Mouse (Mus musculus) splenic B cell, adult 2 months (primary cell): Measurements from ENCODE around the gene Thoc5.

Source experiments
- DNase-seq: peaks from one replicate; pipeline ENCODE4 v3.0.0-alpha.2; 2011; ENCODE audit warnings: low read depth, low spot score
- H3K27me3 ChIP-seq: 2 replicates; pipeline ENCODE4 v1.6.1; 2012; ENCODE audit warnings: mild to moderate bottlenecking, low read length, moderate library complexity, mixed read lengths; ENCODE audit not compliant: control insufficient read depth, poor library complexity, insufficient read depth, severe bottlenecking
- H3K36me3 ChIP-seq: 2 replicates; pipeline ENCODE4 v1.6.1; 2012; ENCODE audit warnings: mild to moderate bottlenecking, low read length, moderate library complexity, mixed read lengths; ENCODE audit not compliant: control insufficient read depth, poor library complexity, insufficient read depth, severe bottlenecking

Thoc5 gene

DNA sequence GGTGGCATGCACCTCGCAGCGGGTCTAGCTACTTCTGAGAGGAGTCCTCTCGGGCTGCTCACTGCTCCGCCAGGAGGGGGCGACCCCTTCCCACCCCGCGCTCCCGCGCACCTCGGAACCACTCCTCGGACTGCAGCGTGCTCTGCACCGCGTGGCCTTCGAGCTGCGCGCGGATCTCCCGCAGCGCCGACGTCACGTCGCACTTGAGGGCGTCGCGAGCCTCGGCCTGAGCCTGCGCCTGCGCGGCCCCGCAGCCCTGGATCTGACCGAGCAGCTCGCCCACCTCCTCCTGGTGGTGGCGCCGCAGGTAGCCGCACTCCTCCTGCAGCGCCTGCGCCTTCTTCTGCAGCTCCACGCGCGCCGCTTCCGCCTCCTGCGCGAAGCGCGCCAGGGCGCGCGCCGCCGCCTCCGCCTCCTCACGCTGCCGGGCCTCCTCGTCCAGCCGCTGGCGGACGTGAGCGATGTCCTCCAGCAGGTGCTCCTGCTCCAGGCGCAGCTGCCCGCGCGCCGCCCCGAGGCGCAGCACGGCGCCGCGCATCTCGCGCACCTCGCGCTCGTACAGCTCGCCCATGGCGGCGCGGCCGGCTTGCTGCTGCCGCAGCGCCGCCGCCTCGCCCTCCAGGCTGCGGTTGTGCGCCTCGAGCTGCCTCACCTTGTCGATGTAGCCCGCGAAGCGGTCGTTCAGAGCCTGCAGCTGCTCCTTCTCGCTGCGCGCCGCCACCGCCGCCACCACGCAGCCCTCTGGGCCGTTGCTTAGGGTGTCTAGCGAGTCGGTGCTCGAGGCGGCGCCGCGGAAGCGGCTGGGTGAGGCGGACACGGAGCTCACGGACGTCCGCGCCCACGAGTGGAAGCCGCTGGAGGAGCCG lies 52.1 kb downstream of the Thoc5 start:
- Histone ChIP-seq H3K27me3 (no peaks in the 10 kb centered on the region; the same call in 1 of the 2 replicates), H3K36me3 (no peaks in the 10 kb centered on the region)
- peak; percentile 81 for DNase-seq

DNA sequence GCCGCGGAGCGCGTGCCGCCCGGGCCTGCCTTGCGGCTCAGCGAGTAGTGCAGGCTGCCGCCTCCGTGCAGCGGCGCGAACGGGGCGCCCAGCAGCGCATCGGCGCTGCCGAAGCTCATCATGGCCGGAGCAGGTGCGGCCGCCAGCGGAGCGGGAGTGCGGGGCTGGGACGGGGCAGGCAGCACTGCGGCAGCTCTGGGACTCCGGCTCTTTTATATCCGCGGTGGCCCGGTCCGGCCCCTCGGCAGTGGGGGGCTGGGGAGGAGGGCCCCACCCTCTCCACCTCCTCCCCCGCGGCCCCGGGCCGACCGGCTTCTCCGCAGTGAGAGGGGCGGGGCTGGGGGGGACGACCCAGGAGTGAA lies 52.7 kb downstream of the Thoc5 start, which contains the start of gene Nefh:
Gene Nefh, minus strand, starts transcription at position 252 of the 362 bp plus-strand sequence.
- Histone ChIP-seq H3K27me3 (no peaks in the 10 kb centered on the region; the same call in 1 of the 2 replicates), H3K36me3 (no peaks in the 10 kb centered on the region)
- DNase-seq: no peak

DNA sequence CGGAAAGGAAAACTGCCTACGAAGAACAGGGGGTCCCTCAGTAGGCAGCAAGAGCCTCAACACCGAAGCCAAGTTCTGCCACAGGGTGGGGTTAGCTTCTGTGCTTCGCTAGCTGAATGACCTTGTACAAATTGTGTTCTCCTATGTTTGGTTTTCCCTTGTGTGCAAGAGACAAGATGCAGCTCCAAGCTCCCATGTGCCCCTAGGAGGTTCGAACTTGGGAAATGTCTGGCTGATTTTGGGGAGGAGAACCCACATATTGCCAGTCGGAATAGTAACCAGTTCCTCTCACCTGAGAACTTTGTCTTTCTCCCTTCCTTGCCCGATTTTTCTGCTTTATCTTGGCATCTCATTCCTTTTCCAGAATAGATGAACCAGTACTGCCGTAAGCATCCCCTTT lies 53.7 kb downstream of the Thoc5 start:
- Histone ChIP-seq H3K27me3 (no peaks in the 10 kb centered on the region; the same call in 1 of the 2 replicates), H3K36me3 (no peaks in the 10 kb centered on the region)
- no peak for DNase-seq

DNA sequence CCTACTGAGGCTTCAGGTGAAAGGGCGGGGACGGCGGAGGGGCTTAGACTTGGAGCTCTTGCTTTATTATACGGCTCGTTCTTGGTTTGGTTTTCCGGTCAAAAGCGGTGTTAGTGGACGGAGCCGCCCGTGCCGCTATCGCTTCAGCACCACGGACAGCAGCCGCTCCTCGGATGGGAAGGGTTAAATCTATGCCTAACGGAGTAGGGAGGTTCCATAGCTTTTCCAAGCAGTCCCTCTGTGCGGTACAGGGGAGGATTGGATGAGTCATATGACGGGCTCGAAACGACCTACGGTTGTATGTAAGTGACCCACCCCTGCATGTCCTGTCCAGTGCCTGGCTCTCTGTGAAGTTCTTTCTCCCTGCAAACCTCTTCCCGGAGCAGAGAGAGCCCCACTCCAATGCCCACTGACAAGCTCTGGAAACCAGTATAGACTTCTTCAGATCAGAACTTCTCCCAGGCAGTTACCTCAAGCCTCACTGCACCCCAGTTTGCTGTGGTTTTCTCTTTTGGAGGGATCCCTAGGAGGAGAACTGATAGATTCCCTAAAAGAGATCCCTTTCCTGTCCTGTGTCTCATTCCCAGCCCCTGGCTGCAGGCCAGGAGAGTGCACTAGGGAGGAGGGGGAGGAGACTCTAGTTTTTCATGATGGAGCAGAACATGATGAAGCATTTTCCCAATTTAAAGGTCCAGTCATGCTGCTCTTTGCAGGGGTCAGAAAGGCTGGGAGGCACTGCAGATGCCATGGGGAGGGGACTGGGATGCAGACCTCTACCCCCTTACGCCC lies 54.3 kb downstream of the Thoc5 start:
- DNase-seq: no peak
- Histone ChIP-seq H3K27me3 (no peaks in the 10 kb centered on the region; the same call in 1 of the 2 replicates), H3K36me3 (no peaks in the 10 kb centered on the region)

DNA sequence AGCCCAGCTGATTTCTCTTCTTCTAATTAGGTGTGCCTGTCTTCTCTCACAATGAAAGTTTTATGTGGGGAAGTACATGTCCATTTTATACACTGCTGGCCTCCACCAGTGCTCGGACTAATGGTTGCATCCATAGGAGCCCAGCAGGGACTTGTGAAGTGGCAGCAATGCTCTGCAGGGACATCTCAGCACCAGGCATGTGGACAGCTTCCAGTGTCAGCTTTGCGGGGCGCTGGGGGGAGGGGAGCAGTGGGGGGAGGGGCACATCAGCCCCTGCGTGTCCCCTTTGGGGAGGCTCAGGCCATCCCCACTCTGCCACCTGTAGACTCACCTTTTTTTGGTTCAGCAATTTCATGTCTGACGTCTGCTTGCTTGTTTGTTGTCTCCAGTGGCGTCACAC lies 58.3 kb downstream of the Thoc5 start:
- no peak for DNase-seq
- Histone ChIP-seq H3K36me3 (no peaks in the 10 kb centered on the region), H3K27me3 (no peaks in the 10 kb centered on the region)

DNA sequence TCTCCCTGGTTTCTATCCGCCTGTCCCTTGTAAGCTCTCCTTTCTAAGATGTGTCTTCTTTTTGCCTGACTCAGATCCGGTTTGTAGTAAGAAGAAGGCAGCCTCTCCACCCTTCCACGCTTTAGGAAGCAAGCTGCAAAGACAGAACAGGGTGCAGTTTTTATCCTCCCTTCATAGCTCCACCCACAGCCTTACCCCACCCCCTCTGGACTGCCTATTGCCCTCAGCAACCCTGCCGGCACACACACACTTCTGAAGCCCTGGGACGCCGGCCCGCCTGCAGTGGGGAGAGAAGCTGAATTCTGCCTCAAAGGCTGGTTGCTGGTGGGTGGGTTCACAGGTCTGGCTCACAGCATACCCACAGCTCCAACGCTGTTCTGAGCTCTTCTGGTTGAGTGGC lies 58.8 kb downstream of the Thoc5 start:
- Histone ChIP-seq H3K36me3 (no peaks in the 10 kb centered on the region), H3K27me3 (no peaks in the 10 kb centered on the region)
- no peak for DNase-seq

DNA sequence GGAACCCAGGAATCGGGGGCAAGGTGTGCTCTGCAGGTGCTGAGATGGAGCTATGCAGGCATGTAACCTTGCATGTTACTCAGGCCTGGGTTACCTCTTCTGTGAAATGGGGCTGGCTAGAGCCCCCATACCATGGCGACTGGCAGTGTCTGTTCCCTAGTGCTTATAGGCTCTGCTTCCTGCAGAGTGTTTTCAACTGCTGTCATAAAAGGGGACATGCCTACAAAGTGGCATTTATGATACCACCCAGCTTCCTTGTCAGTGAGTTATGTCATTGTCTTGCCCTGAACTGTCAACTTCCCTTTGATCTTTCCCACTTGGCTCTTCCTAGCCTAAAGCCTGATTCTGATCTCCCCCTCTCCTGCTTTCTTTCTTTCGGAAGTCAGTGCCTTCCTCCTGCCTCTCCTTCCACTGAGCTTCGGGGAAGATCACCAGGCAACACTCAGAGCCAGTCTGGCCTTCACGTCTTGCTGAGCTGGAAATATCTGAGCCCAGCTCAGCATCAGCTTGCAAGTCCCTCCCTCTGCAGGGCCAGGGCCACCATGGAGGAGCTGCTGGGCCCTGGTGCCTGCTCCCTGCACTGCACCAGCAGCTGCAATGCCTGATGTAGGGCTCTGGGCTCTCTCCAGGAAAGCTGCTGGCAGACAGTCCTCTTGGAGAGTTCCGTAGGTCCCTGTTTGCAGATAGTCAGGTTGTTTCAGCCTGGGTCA lies 68.1 kb downstream of the Thoc5 start:
- no peak for DNase-seq
- Histone ChIP-seq H3K27me3 (0 out of 2 replicates have a peak, but pooled peaks cover 1% of the 10 kb centered on the region), H3K36me3 (no peaks in the 10 kb centered on the region)

DNA sequence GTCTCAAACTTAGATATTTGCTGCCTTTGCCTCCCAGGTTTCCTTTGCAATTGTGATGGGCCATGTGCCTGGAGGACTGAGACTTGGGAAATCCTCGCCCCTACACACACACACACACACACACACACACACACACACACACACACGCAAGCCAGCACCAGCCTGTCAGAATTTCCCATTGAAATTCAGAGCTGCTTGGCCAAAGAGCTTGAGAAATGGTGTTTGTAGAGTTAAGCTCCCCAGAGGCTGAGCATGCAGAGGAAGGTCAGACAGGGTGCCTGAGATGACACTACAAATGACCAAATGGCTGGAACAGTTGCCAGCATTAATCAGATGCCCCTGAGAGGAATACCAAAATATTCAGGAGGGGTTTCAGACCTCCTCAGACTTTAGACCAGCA lies 71.2 kb downstream of the Thoc5 start:
- no peak for DNase-seq
- no peaks in the 10 kb centered on the region for H3K36me3 ChIP-seq
- 0 out of 2 replicates have a peak, but pooled peaks cover 1% of the 10 kb centered on the region for H3K27me3 ChIP-seq

DNA sequence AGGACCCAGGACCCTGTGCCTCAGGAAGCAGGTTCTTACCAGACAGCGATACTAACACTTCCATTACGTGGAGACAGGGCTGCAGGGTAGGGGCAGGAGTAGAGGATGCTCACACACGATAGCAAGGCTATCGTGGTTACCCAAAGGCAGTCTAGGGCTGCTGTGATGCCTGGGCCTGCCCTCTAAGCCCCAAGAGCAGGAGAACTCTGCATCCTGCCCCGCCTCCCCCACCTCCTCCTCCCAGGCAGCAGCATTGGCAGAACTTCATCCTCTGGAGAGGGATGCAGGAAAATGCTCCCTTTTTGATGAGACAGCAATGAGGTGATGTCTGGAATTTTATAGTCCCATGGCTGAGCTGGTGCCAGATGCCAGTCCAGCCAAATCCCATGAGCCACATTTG lies 71.8 kb downstream of the Thoc5 start:
- 0 out of 2 replicates have a peak, but pooled peaks cover 1% of the 10 kb centered on the region for H3K27me3 ChIP-seq
- no peaks in the 10 kb centered on the region for H3K36me3 ChIP-seq
- DNase-seq: no peak

DNA sequence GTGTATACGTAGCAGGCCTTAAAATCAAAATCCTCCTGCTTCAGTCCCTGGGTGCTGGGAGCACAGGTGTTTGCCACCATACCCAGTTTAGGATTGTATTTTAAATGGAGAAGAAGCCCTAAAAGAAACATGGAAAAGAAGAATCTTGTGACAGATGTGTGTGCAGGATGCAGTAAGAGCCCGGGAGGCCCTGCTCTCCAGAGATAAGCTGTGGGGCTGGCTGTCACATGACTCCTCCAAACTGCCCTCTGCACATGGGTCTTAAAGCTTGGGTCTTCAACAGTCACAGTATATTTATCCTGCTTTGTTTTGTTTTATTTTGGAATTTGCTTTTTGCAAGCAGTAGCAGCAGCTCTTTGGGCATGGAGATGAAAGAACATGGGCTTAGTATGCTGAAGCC lies 72.4 kb downstream of the Thoc5 start:
- Histone ChIP-seq H3K36me3 (no peaks in the 10 kb centered on the region), H3K27me3 (0 out of 2 replicates have a peak, but pooled peaks cover 1% of the 10 kb centered on the region)
- no peak for DNase-seq

DNA sequence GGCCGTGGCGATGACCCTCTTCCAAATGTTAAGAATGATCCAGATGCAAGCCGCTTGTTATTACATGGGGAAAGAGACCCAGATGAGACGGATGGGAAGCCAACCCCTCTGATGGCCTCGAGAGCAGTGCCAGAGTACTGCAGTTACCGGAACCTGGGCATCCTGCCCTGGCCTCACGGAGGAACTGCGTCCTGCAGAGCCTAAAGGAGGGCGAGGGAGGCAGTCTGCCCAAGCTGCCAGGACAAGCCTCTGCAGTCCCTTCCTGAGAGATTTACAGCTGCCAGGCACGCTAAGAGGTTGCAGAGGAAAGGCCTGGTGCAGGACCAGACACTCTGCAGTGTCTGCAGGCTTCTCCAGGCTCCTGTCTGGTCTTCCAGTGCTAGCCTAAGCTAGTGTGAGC lies 73.3 kb downstream of the Thoc5 start:
- no peak for DNase-seq
- no peaks in the 10 kb centered on the region for H3K36me3 ChIP-seq
- H3K27me3 ChIP-seq: 0 out of 2 replicates have a peak, but pooled peaks cover 1% of the 10 kb centered on the region

DNA sequence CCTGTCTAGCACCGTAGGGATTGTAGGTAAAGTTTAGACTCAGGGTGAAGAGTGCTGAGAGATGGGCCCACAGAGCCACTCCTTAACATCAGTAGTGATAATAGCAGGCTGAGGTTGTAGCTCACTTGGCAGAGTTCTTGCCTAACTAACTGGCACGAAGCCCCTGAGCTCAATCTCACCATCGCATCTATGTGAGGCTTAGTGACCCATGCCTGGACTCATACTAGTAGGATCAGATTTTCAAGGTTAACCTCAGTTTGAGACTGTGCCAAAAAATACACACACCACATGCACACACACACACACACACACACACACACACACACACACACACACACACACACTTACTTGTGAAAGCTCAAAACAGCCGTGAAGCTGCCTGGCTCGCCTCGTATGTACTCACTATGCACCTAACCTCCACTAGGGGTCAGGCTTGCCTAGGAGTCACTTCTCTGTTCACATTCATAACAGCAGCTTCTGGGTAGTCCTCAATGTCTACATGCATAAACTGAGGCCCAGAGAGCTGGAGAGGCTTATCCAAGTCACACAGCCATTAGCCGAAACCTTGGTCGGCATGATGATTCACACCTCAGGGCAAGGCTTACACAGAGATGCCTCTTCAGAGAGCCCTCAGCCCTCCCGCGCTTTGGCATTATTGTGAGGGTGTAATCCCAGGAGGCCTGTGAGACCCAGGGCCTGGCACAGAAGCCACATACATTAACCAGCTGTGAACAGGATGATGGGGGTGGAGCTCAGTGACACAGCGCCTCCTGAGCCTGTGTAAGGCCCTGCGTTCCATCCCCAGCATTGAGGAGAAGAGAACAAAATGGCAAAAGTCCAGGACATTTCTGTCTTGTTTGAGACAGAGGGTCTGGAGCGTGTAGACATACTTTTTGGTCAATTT lies 78.1 kb downstream of the Thoc5 start:
- Histone ChIP-seq H3K36me3 (no peaks in the 10 kb centered on the region), H3K27me3 (no peaks in the 10 kb centered on the region)
- peak; percentile 88 for DNase-seq

DNA sequence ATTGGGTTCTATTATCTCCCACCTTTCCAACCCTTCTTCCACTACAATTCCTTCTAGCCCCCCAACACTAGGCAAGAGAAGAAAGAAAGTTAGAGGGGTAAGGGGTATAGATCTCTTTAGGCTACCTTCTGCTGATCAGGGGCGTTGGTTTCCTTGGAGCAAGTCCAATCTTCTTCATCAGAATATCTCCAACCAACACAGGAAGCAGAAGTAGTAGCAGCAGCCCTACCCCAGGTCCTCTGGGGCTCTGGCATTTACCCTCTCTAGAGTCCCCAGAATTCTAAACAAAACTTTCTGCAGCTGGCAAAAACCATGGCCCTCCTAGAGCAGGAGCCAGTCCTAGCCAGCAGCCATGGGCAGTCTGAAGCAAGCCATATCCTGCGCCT lies 78.7 kb downstream of the Thoc5 start:
- no peak for DNase-seq
- Histone ChIP-seq H3K36me3 (no peaks in the 10 kb centered on the region), H3K27me3 (no peaks in the 10 kb centered on the region)
